Mouse (Mus musculus) c-Kit-positive CD71-positive TER-119-positive erythroid progenitor cells, embryonic 14.5 days (primary cell): ENCODE measurements around the gene Wnt5b.

Experiments used
- DNase-seq: peaks from one replicate; pipeline ENCODE4 v3.0.0-alpha.2; 2013; ENCODE audit warnings: low spot score

The Wnt5b gene

DNA sequence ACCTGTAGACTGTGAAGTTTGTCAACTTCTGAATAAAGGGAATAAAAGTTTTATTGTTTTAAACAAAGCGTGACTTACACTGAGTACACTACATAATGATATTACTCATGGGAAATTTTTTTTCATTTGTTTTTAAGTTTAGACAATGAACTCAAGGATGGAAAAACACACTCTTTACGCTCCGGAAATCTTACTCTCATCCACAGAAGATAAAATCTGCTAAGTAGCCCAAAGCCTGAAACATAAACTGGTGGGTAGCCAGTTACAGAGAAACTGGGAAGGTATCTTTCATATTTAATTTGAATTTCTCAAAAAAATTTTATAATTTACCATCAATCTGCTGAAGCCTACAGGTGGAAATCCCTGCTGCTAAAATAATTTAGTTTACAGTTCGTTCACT lies 157.7 kb downstream of the Wnt5b start:
- DNase-seq: no peak

DNA sequence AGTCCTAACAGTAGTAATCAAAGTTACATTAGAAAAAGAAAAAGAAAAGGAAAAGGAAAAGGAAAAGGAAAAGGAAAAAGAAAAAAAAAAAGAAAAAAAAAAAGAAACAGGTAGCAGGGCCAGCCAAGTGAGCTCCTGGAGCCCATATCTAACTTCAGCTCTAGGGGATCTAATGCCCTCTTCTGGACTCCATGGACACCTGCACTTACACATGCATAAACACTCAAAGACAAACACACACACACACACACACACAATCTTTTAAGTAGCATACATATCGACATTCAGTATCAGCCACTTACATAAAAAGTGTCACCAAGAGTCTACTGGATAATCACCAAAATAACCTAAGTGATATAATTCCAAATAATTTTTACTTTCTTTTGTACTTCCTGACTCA lies 158.5 kb downstream of the Wnt5b start:
- DNase-seq: no peak
